Mouse (Mus musculus): ENCODE results near the gene Acot7. TPM values are rescaled to one million over a fixed set of nuclear protein-coding genes. Genes with fewer than 3 reads are reported as not detected.

Gene Acot7
- polyA plus RNA-seq, 1 experiment from 2014 or later = 66.5 TPM

DNA sequence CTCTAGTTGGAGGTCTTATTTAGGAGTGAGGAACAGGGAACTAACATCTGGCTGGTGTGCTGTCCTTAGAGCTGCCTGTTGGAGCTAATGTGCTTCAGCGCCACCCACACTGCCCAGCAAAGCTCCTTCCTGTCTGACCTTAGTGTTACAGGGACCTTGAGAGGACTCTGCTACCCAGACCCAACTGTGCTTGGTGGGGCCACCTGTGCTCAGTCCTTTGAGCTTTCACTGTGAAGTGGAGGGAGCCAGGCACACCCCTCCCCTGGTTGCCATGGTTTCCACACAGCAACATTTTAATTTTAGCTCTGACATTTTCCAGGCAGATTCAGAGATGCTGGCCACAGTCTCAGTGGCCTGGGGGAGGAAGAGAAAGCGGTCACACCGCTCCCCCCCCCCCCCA, 25.0 kb downstream of the Acot7 start:
- Histone ChIP-seq H3K4me1 (replicated peaks; ENCODE audit: control insufficient read depth, insufficient read depth, low read length) (peaks cover 26% of the 10 kb centered on the region), H3K9me3 (ENCODE audit: control insufficient read depth, low read length) (no peaks in the 10 kb centered on the region), H3K27ac (ENCODE audit: low read length) (no peak overlapping the region), H3K9ac (ENCODE audit: low read length) (no peak overlapping the region), H3K4me2 (ENCODE audit: low read depth, low read length) (no peak overlapping the region), H3K27me3 (ENCODE audit: control insufficient read depth, insufficient read depth, low read depth, low read length) (no peaks in the 10 kb centered on the region), H3K4me3 (ENCODE audit: low read length) (no peak overlapping the region), H3K36me3 (ENCODE audit: control insufficient read depth, insufficient read depth, low read length) (no peaks in the 10 kb centered on the region)
- WGBS = 81% methylated on average over 3 of the region's 3 CpGs
- no peak for ATAC-seq (ENCODE audit: low read depth)

DNA sequence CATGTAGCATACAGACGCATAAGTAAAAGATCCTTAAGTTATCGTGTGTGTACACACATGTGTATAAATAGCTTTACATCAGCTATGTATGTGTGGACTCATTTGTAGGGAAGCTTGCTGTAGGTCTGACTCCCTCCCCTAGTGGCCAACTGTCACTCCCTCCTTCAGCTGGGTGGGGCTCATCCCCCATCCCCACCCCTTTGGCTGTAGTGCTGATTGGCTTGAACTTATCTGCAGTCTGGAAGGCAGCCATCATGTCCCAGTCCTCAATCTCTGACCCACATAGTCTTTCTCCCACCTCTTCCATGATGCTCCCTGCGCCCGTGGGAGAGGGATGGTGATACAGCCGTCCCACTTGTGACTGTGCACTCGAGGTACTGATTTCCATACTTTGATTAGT, 26.7 kb downstream of the Acot7 start:
- H3K4me2 ChIP-seq (ENCODE audit: low read depth, low read length) = no peak overlapping the region
- H3K9me3 ChIP-seq (ENCODE audit: control insufficient read depth, low read length) = no peaks in the 10 kb centered on the region
- H3K27ac ChIP-seq (ENCODE audit: low read length) = no peak overlapping the region
- no peak for ATAC-seq (ENCODE audit: low read depth)
- WGBS = 67% methylated on average over 6 of the region's 6 CpGs
- H3K9ac ChIP-seq (ENCODE audit: low read length) = no peak overlapping the region
- H3K4me3 ChIP-seq (ENCODE audit: low read length) = no peak overlapping the region
- no peaks in the 10 kb centered on the region for H3K27me3 ChIP-seq (ENCODE audit: control insufficient read depth, insufficient read depth, low read depth, low read length)
- H3K4me1 ChIP-seq (replicated peaks; ENCODE audit: control insufficient read depth, insufficient read depth, low read length) = peaks cover 33% of the 10 kb centered on the region
- H3K36me3 ChIP-seq (ENCODE audit: control insufficient read depth, insufficient read depth, low read length) = no peaks in the 10 kb centered on the region

DNA sequence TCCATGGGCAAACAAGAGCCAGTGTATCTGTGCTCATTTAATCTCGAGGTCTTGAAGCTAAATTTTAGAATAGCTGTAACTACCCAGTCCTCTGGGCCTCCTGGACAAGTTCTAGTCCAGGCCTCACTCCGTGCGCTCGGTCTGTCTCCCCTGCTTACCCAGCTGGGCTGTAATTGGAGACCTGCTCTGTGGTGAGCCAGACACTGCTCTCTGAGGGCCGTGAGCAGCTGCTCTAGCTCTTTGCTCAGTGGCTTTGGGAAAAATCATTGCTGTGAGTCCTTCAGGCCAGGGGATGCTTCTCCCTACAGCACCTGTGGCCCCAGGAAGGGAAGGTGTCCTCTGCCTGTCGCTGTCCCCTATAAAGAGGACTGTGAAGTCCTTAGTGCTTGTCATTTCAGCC, 28.3 kb downstream of the Acot7 start:
- no peak overlapping the region for H3K4me3 ChIP-seq (ENCODE audit: low read length)
- peaks cover 33% of the 10 kb centered on the region for H3K4me1 ChIP-seq (replicated peaks; ENCODE audit: control insufficient read depth, insufficient read depth, low read length)
- H3K4me2 ChIP-seq (ENCODE audit: low read depth, low read length) = no peak overlapping the region
- H3K27ac ChIP-seq (ENCODE audit: low read length) = no peak overlapping the region
- no peaks in the 10 kb centered on the region for H3K36me3 ChIP-seq (ENCODE audit: control insufficient read depth, insufficient read depth, low read length)
- H3K9ac ChIP-seq (ENCODE audit: low read length) = 0 out of 2 replicates have a peak overlapping the region, but pooled peaks have one; percentile 11
- ATAC-seq (ENCODE audit: low read depth) = no peak
- H3K9me3 ChIP-seq (ENCODE audit: control insufficient read depth, low read length) = no peaks in the 10 kb centered on the region
- H3K27me3 ChIP-seq (ENCODE audit: control insufficient read depth, insufficient read depth, low read depth, low read length) = no peaks in the 10 kb centered on the region
- 59% methylated on average over 6 of the region's 6 CpGs for WGBS

DNA sequence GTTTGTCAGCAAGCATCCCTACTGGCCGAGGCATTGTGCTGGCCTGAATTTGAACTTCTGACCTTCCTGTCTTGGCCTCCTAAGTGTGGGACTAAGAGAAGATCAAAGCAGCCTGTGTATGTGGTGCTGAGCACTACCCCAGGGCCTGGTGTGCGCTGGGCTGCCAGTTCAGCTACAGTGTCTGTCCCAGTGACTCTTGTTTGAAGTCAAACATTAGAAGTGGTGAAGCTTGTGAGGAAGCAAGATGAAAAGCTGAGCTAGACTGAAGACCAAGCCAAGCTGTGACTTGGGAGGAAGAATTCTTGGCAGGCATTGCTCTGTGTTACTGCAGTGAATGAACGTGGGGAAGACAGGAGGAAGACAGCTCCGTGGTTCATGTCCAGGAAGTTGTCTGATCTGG, 31.7 kb downstream of the Acot7 start:
- no peaks in the 10 kb centered on the region for H3K27me3 ChIP-seq (ENCODE audit: control insufficient read depth, insufficient read depth, low read depth, low read length)
- 8% methylated on average over 4 of the region's 4 CpGs for WGBS
- H3K4me1 ChIP-seq (replicated peaks; ENCODE audit: control insufficient read depth, insufficient read depth, low read length) = peaks cover 18% of the 10 kb centered on the region
- H3K36me3 ChIP-seq (ENCODE audit: control insufficient read depth, insufficient read depth, low read length) = no peaks in the 10 kb centered on the region
- ATAC-seq (ENCODE audit: low read depth) = peak; percentile 72
- H3K27ac ChIP-seq (ENCODE audit: low read length) = peak overlapping the region; percentile 59
- no peaks in the 10 kb centered on the region for H3K9me3 ChIP-seq (ENCODE audit: control insufficient read depth, low read length)
- H3K9ac ChIP-seq (ENCODE audit: low read length) = peak overlapping the region; percentile 24; the same call in 1 of the 2 replicates
- H3K4me2 ChIP-seq (ENCODE audit: low read depth, low read length) = no peak overlapping the region
- no peak overlapping the region for H3K4me3 ChIP-seq (ENCODE audit: low read length)

DNA sequence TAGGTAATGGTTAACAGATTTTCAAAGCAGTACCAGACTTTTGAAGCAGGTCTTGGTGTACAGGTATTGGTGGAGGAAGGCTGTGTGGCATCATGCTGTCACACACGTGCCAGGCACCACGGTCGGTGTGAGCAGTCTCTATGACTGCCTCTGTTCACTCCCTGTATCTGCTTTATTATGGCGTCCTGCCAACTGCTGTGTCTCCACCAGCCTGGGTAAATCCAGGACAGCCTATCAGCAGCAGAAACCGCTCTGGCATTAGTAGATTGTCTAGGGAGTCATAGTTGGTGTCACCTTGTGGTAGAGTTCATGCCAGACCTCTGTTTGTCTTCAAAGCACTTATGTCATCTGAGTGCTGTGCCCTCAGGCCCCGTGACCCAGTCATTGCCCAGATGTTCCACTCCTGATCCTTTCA, 34.2 kb downstream of the Acot7 start:
- H3K36me3 ChIP-seq (ENCODE audit: control insufficient read depth, insufficient read depth, low read length) = no peaks in the 10 kb centered on the region
- H3K27me3 ChIP-seq (ENCODE audit: control insufficient read depth, insufficient read depth, low read depth, low read length) = no peaks in the 10 kb centered on the region
- peaks cover 17% of the 10 kb centered on the region for H3K4me1 ChIP-seq (replicated peaks; ENCODE audit: control insufficient read depth, insufficient read depth, low read length)
- H3K4me3 ChIP-seq (ENCODE audit: low read length) = no peak overlapping the region
- no peak for ATAC-seq (ENCODE audit: low read depth)
- no peak overlapping the region for H3K27ac ChIP-seq (ENCODE audit: low read length)
- H3K4me2 ChIP-seq (ENCODE audit: low read depth, low read length) = no peak overlapping the region
- WGBS = 50% methylated on average over 6 of the region's 6 CpGs
- no peak overlapping the region for H3K9ac ChIP-seq (ENCODE audit: low read length)
- H3K9me3 ChIP-seq (ENCODE audit: control insufficient read depth, low read length) = no peaks in the 10 kb centered on the region

DNA sequence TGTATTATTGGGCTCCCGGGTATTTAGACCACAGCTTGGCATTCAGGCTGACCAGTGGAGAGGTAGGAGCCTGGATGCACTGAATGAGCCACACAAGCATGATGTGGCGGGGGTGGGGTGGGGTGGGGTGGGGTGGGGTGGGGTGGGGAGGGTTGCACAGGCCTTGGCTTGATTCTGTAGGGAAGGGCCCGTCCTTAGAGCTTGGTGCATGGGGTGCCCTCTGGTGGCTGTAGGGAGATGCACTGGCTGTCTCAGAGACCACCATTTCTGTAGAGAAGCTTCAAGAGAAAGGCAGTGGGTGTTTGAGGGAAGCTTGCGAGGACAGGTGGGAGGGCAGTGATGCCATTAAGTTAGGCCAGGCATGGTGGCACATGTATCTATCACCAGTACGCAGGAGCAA, 34.6 kb downstream of the Acot7 start:
- Histone ChIP-seq H3K4me1 (replicated peaks; ENCODE audit: control insufficient read depth, insufficient read depth, low read length) (peaks cover 17% of the 10 kb centered on the region), H3K4me3 (ENCODE audit: low read length) (no peak overlapping the region), H3K27me3 (ENCODE audit: control insufficient read depth, insufficient read depth, low read depth, low read length) (no peaks in the 10 kb centered on the region), H3K9ac (ENCODE audit: low read length) (no peak overlapping the region), H3K36me3 (ENCODE audit: control insufficient read depth, insufficient read depth, low read length) (no peaks in the 10 kb centered on the region), H3K27ac (ENCODE audit: low read length) (no peak overlapping the region), H3K9me3 (ENCODE audit: control insufficient read depth, low read length) (no peaks in the 10 kb centered on the region), H3K4me2 (ENCODE audit: low read depth, low read length) (no peak overlapping the region)
- ATAC-seq (ENCODE audit: low read depth) = peak; percentile 50; the same call in 1 of the 2 replicates
- WGBS = 40% methylated on average over 5 of the region's 5 CpGs

DNA sequence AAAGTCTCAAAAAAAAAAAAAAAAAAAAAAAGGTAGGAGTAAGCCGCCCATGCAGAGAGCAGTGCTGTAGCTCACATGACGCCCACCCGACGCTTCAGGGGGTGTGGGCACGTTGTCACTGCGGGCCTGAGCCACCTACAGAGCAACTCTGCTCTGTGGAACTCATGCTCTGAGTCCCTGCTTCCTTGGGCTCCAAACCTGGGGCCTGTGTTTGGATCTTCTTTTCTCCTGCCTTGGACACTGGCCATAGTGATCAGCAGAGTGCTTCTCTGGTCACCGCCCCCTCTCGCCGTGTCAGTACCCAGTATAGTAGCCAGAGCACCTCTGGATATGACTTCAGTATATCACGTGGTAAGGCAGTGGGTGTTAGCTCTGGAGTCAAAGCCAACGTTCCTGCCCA, 35.0 kb downstream of the Acot7 start:
- ATAC-seq (ENCODE audit: low read depth) = no peak
- Histone ChIP-seq H3K4me1 (replicated peaks; ENCODE audit: control insufficient read depth, insufficient read depth, low read length) (peaks cover 17% of the 10 kb centered on the region), H3K9ac (ENCODE audit: low read length) (no peak overlapping the region), H3K27me3 (ENCODE audit: control insufficient read depth, insufficient read depth, low read depth, low read length) (no peaks in the 10 kb centered on the region), H3K36me3 (ENCODE audit: control insufficient read depth, insufficient read depth, low read length) (no peaks in the 10 kb centered on the region), H3K4me3 (ENCODE audit: low read length) (no peak overlapping the region), H3K4me2 (ENCODE audit: low read depth, low read length) (no peak overlapping the region), H3K27ac (ENCODE audit: low read length) (no peak overlapping the region), H3K9me3 (ENCODE audit: control insufficient read depth, low read length) (no peaks in the 10 kb centered on the region)
- WGBS = 60% methylated on average over 10 of the region's 11 CpGs

DNA sequence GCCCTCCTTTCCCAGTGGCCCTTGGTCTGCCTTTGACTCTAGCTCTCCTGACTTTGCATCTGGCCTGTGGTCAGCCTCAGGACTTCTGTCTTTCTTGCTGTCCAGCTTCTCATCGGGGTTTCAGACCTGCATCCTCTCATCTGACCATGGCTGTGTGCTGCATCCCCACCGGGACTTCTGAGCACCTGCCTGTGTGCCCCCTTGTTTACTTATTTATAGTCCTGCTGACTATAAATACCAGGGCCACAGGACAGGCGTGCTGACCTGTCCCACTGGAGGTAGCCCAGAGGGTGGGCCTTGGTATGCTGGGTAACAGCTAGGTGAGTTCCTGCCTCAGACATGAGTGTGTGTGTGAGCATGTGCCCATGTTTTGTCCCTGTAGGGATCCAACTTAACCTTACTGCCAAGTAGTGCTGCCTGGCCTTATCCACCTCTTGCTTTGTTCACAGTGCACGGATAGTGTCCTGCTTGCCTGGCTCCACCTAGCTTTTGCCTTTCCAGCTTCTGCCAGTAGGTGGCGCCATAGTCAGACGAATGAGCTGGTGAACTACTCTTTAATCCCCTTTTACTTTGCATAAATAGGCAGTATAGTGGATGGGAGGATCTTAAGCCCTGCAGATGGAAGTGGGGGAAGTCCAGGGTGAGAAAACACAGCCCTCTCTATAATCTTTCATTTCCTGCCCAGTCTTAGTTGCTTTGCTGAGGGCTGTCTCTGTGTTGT, 36.0 kb downstream of the Acot7 start:
- 39% methylated on average over 6 of the region's 6 CpGs for WGBS
- Histone ChIP-seq H3K9me3 (ENCODE audit: control insufficient read depth, low read length) (no peaks in the 10 kb centered on the region), H3K4me3 (ENCODE audit: low read length) (no peak overlapping the region), H3K4me2 (ENCODE audit: low read depth, low read length) (no peak overlapping the region), H3K36me3 (ENCODE audit: control insufficient read depth, insufficient read depth, low read length) (no peaks in the 10 kb centered on the region), H3K4me1 (replicated peaks; ENCODE audit: control insufficient read depth, insufficient read depth, low read length) (peaks cover 14% of the 10 kb centered on the region), H3K27me3 (ENCODE audit: control insufficient read depth, insufficient read depth, low read depth, low read length) (no peaks in the 10 kb centered on the region), H3K27ac (ENCODE audit: low read length) (no peak overlapping the region), H3K9ac (ENCODE audit: low read length) (no peak overlapping the region)
- ATAC-seq (ENCODE audit: low read depth) = peak; percentile 27

DNA sequence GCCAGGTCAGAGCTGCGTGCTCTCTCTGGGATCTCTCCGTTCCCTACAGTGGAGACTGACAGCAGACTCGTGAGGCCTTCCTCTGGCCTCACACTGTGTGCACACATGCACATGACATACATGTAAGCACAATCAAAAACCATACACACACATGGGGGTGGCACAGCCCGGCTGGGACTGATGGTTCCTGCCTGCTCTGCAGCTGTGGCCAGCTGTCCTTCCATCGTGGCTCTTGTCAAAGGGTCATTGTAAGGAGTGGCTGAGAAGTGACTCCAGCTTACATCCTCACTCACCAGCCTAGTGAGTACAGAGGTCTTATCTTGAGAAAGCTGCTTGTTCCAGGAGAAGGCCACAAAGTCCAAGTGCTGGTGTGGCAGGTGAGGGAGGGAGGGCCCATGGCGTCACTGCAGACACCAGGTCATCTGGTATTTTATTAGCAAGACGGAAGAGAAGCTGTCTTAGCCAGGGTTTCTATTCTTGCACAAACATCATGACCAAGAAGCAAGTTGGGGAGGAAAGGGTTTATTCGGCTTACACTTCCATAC, 37.0 kb downstream of the Acot7 start:
- Histone ChIP-seq H3K4me1 (replicated peaks; ENCODE audit: control insufficient read depth, insufficient read depth, low read length) (peaks cover 6% of the 10 kb centered on the region), H3K4me2 (ENCODE audit: low read depth, low read length) (no peak overlapping the region), H3K27me3 (ENCODE audit: control insufficient read depth, insufficient read depth, low read depth, low read length) (no peaks in the 10 kb centered on the region), H3K36me3 (ENCODE audit: control insufficient read depth, insufficient read depth, low read length) (no peaks in the 10 kb centered on the region), H3K27ac (ENCODE audit: low read length) (no peak overlapping the region), H3K9ac (ENCODE audit: low read length) (no peak overlapping the region), H3K9me3 (ENCODE audit: control insufficient read depth, low read length) (no peaks in the 10 kb centered on the region), H3K4me3 (ENCODE audit: low read length) (no peak overlapping the region)
- ATAC-seq (ENCODE audit: low read depth) = peak; percentile 35; the same call in 1 of the 2 replicates
- WGBS = 71% methylated on average over 8 of the region's 8 CpGs
